Mouse (Mus musculus) cerebellum, adult 2 months (tissue): ENCODE results near the gene Zfp384.

ENCODE experiments used
- CTCF ChIP-seq: fragments of 200-500 bp; IDR thresholded peaks from 2 replicates; pipeline ENCODE4 v1.5.1; 2011; ENCODE audit warnings: low read depth, mild to moderate bottlenecking, control low read depth, low read length, moderate library complexity, borderline replicate concordance; ENCODE audit not compliant: insufficient read depth
- POLR2A ChIP-seq: fragments of 200-500 bp; IDR thresholded peaks from 2 replicates; pipeline ENCODE4 v1.6.1; 2011; ENCODE audit warnings: low read length, control low read depth, borderline replicate concordance; ENCODE audit not compliant: insufficient read depth

- TF ChIP-seq CTCF = no peak
- no peak for TF ChIP-seq POLR2A
Observed at GRCm38 (mm10) chr6:125031604-125032003, 22.7 kb downstream of the Zfp384 start.
